Mouse (Mus musculus): ENCODE data around the gene Hemk1. TPM values are rescaled to one million over a fixed set of nuclear protein-coding genes. Genes with fewer than 3 reads are reported as not detected.
"Not testable (repeated sequence)": the region's sequence is repeated elsewhere in the genome, so short reads cannot be mapped to it uniquely, and the experiment has no call there.

Gene Hemk1
- polyA plus RNA-seq, 1 experiment = 29.5 TPM

DNA sequence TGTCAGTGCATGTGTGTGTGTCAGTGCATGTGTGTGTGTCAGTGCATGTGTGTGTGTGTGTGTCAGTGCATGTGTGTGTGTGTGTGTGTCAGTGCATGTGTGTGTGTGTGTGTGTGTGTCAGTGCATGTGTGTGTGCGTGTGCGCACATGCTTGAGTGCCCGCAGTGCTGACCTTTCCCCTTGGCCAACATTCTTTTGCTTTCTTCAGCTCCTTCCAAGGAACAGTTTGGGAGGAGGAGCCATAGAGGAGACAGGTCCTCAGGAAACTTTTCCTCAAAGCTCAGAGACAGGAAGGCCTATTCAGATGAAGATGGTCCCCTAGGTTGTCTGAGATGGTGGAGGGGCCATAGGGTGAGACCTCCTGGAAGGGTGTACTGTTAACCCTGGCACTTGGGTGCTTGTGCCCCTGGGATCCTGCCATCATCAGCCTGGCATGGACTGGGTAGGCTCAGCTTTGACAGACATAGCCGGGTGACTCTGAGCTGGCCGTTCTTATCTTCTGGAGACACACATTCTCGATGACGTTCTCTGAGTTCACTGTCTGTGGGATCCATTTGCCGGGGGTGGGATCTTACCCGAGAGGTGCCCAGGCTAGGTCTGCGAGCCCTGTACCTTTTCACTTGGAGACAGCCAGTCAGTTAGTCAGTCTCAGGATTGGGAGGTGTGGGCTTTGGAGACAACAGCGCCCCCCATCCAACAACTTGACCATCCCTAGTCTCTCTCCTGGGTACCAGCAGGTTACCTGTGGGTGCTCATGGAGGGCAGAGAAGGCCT lies 30.9 kb downstream of the Hemk1 start:
- TF ChIP-seq POLR2A (IDR thresholded peaks at IDR 0.05; ENCODE audit: borderline replicate concordance, extremely low read depth, insufficient read depth, insufficient read length, poor library complexity, severe bottlenecking) (no peak), CTCF (IDR thresholded peaks at IDR 0.05; ENCODE audit: borderline replicate concordance, extremely low read depth, insufficient read depth, insufficient read length) (no peak)
- DNase-seq (ENCODE audit: low read depth) = no peak

DNA sequence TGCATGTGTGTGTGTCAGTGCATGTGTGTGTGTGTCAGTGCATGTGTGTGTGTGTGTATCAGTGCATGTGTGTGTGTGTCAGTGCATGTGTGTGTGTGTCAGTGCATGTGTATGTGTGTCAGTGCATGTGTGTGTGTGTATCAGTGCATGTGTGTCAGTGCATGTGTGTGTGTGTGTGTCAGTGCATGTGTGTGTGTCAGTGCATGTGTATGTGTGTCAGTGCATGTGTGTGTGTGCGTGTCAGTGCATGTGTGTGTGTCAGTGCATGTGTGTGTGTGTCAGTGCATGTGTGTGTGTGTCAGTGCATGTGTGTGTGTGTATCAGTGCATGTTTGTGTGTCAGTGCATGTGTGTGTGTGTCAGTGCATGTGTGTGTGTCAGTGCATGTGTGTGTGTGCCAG lies 31.5 kb downstream of the Hemk1 start:
- not testable (repeated sequence) for DNase-seq (ENCODE audit: low read depth)

GRCm38 (mm10) chr9:107305601-107306542 lies 32.3 kb downstream of the Hemk1 start:
- TF ChIP-seq CTCF (IDR thresholded peaks at IDR 0.05; ENCODE audit: borderline replicate concordance, extremely low read depth, insufficient read depth, insufficient read length) (no peak), POLR2A (IDR thresholded peaks at IDR 0.05; ENCODE audit: borderline replicate concordance, extremely low read depth, insufficient read depth, insufficient read length, poor library complexity, severe bottlenecking) (no peak)
- DNase-seq (ENCODE audit: low read depth) = no peak

GRCm38 (mm10) chr9:107305012-107305411 lies 33.1 kb downstream of the Hemk1 start:
- DNase-seq (ENCODE audit: low read depth) = no peak
- TF ChIP-seq CTCF (IDR thresholded peaks at IDR 0.05; ENCODE audit: borderline replicate concordance, extremely low read depth, insufficient read depth, insufficient read length) = no peak
- no peak for TF ChIP-seq POLR2A (IDR thresholded peaks at IDR 0.05; ENCODE audit: borderline replicate concordance, extremely low read depth, insufficient read depth, insufficient read length, poor library complexity, severe bottlenecking)

DNA sequence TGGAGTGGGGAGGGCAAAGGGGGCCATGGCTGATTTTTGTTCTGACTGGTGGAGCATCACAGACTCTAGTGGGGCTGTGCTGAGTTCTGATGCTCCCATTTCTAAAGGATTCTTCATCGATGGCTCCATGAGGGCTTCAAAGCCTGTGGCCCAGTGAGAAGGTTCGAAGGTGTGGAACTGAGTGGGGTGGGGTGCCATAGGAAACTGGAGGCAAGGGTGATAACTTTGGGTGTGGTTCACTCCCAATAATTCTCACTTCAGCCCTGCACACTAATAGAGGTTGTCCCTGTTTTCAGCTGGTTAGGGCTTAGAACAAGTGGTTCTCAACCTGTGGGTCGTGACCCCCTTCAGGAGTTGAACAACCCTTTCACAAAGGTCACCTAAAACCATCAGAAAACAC lies 33.8 kb downstream of the Hemk1 start:
- TF ChIP-seq CTCF (IDR thresholded peaks at IDR 0.05; ENCODE audit: borderline replicate concordance, extremely low read depth, insufficient read depth, insufficient read length) (no peak), POLR2A (IDR thresholded peaks at IDR 0.05; ENCODE audit: borderline replicate concordance, extremely low read depth, insufficient read depth, insufficient read length, poor library complexity, severe bottlenecking) (no peak)
- DNase-seq (ENCODE audit: low read depth) = no peak

- no peak for DNase-seq (ENCODE audit: low read depth)
- TF ChIP-seq CTCF (IDR thresholded peaks at IDR 0.05; ENCODE audit: borderline replicate concordance, extremely low read depth, insufficient read depth, insufficient read length) (no peak), POLR2A (IDR thresholded peaks at IDR 0.05; ENCODE audit: borderline replicate concordance, extremely low read depth, insufficient read depth, insufficient read length, poor library complexity, severe bottlenecking) (no peak)
These were observed 34.2 kb downstream of the Hemk1 start for GRCm38 (mm10) chr9:107303900-107304299.

GRCm38 (mm10) chr9:107303121-107303820 lies 34.9 kb downstream of the Hemk1 start:
- DNase-seq (ENCODE audit: low read depth) = no peak
- TF ChIP-seq POLR2A (IDR thresholded peaks at IDR 0.05; ENCODE audit: borderline replicate concordance, extremely low read depth, insufficient read depth, insufficient read length, poor library complexity, severe bottlenecking) (no peak), CTCF (IDR thresholded peaks at IDR 0.05; ENCODE audit: borderline replicate concordance, extremely low read depth, insufficient read depth, insufficient read length) (no peak)

GRCm38 (mm10) chr9:107302592-107302991 lies 35.6 kb downstream of the Hemk1 start:
- DNase-seq (ENCODE audit: low read depth) = no peak
- TF ChIP-seq POLR2A (IDR thresholded peaks at IDR 0.05; ENCODE audit: borderline replicate concordance, extremely low read depth, insufficient read depth, insufficient read length, poor library complexity, severe bottlenecking) = no peak
- no peak for TF ChIP-seq CTCF (IDR thresholded peaks at IDR 0.05; ENCODE audit: borderline replicate concordance, extremely low read depth, insufficient read depth, insufficient read length)

DNA sequence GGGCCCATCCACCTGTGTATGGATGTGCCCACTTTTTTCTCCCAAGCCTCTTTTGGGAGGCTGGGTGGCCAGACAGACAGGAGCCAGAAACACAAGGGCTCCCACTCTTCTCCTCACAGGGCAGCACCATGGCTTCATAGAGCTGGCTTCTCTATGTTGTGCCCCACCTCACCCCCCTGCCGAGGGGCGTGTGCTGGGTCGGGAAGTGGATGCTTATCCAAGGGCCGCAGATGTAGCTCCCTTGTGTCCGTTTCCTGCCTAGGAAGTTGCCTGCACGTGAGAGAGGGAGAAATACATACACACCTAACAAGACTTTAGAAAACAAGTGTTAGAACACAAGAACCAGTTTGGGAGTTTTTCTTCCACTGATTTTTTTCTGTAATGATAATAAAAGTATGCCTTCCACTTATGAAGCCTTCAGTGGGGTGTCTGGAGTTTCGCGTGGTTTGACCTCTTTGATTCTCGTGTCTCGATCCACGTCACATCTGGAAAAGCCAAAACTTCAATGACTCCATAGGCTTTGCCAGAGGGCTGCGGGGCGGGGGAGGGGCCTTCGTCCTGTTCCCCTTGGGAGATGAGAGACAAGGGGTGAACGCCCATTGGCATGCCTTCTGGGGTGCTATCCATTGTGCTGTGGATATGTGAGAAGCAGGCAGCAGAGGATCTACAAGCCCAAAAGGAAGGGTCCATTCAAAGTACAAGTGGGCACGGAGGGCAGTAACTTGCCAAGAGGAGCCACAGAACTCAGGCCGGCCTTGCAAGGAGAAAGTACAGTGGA lies 36.4 kb downstream of the Hemk1 start:
- DNase-seq (ENCODE audit: low read depth) = no peak
- TF ChIP-seq CTCF (IDR thresholded peaks at IDR 0.05; ENCODE audit: borderline replicate concordance, extremely low read depth, insufficient read depth, insufficient read length) = no peak
- no peak for TF ChIP-seq POLR2A (IDR thresholded peaks at IDR 0.05; ENCODE audit: borderline replicate concordance, extremely low read depth, insufficient read depth, insufficient read length, poor library complexity, severe bottlenecking)

DNA sequence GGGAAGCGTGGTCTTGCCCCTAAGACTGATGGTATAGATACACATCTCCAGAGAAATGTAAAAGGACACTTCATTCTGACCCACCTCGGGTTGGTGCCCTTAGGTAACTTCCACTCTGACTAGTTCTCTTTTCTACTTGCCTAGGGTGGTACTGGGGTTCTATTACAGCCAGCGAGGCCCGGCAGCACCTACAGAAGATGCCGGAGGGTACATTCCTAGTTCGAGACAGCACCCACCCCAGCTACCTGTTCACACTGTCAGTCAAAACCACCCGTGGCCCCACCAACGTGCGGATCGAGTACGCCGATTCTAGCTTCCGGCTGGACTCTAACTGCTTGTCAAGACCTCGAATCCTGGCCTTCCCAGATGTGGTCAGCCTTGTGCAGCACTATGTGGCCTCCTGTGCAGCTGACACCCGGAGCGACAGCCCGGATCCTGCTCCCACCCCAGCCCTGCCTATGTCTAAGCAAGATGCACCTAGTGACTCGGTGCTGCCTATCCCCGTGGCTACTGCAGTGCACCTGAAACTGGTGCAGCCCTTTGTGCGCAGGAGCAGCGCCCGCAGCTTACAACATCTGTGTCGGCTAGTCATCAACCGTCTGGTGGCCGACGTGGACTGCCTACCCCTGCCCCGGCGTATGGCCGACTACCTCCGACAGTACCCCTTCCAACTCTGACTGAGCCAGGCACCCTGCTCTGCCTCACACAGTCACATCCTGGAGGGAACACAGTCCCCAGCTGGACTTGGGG lies 37.8 kb downstream of the Hemk1 start:
- DNase-seq (ENCODE audit: low read depth) = no peak
- TF ChIP-seq CTCF (IDR thresholded peaks at IDR 0.05; ENCODE audit: borderline replicate concordance, extremely low read depth, insufficient read depth, insufficient read length) = no peak
- no peak for TF ChIP-seq POLR2A (IDR thresholded peaks at IDR 0.05; ENCODE audit: borderline replicate concordance, extremely low read depth, insufficient read depth, insufficient read length, poor library complexity, severe bottlenecking)
